Mouse (Mus musculus): ENCODE results near the gene D930007J09Rik. TPM values are rescaled to one million over a fixed set of nuclear protein-coding genes. Genes with fewer than 3 reads are reported as not detected.

Gene D930007J09Rik
- total RNA-seq, 4 experiments from 2014 or later = not detected

DNA sequence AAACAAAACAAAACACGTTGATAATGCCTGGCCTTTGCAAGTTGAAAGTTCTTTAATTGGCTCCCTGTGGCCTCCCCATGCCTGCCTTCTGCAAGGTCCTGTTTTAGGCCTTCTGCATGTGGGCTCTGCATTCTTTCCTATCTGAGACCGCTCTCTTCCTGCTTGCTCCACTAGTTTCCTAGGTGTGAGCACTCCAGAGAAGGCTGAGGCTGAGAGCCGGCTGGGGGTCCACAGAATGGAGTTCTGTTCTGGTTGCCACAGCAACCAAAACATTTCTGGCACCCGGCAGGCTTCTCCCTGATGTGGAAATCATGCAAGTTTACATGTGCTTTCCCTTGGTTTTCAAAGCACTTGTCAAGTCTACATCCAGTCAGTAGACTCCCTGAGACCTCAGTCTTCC is 43.6 kb downstream of the D930007J09Rik start:
- DNase-seq (ENCODE audit: low spot score in 2 of 2) = no peak

Other genes starting within 250 kb of the D930007J09Rik start
- gene Mylk4, start 18.9 kb downstream of the D930007J09Rik start, total RNA-seq (2022) = under 1 TPM; 0.33 to 0.89 (median 0.80) TPM
- 10 to 100 TPM; 53.1 to 65.3 (median 59.2) TPM for gene Wrnip1, start 811 bp downstream of the D930007J09Rik start, total RNA-seq (2022)
- gene Serpinb1a, start 48.3 kb upstream of the D930007J09Rik start, total RNA-seq (2022) = 10 to 100 TPM in 1 of 4 experiments, 1 to 10 TPM in 3; 6.4 to 10.4 (median 7.5) TPM
- gene Serpinb1c, start 95.4 kb upstream of the D930007J09Rik start, total RNA-seq (2022) = not detected
- gene Serpinb6b, start 162.4 kb upstream of the D930007J09Rik start, total RNA-seq (2022) = 1 to 10 TPM; 1.2 to 1.6 (median 1.3) TPM
- 1 to 10 TPM; 4.7 to 6.2 (median 5.7) TPM for gene Serpinb9, start 200.4 kb upstream of the D930007J09Rik start, total RNA-seq (2022)
- not detected for gene Serpinb9b, start 224.6 kb upstream of the D930007J09Rik start, total RNA-seq (2022)